Mouse (Mus musculus) right cerebral cortex, adult 2 months (tissue): ENCODE measurements at regions not wholly inside any gene's neighbourhood (a gene's known extent, or its start where the extent isn't known, plus 50 kb on each side); places are given as distances from the start of the nearest gene placed in this dataset.
"Not testable (repeated sequence)": the region's sequence is repeated elsewhere in the genome, so short reads cannot be mapped to it uniquely, and the experiment has no call there.

Experiments
- DNase-seq, 2 experiments: peaks; one replicate each; pipeline ENCODE4 v3.0.0; 2021 to 2022; ENCODE audit warnings: low spot score in 2 of 2

DNA sequence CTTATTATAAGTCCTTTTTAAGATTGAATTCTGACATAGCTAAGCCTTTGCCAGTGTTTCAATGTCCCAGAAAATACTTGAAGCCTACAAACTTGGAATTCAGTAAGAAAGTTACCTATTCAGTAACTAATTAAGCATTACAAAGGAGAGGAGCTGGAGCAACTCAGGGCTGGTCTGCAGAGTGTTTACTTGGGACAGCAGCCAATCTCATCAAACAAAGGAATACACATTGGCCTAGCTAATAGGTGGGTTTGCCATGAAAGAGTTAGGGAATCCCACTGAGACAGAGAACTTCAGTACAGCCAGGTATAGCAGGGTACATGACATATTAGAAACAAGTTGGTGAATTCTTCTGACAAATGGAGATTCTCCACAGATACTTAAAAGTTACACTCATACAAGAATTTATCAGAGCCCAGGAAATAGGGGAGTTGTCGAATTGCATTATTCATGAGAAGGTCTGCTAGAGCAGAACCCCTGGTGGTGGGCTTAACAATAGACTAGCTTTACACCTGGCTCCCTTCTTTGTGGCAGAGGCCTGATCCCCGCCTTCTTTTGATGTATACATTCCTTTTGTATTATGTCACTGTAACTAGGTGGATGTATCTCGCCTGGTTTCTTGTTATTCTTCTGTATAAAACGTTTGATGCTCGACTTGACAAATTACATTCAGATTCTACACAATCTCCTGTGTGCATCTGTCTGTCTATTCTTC lies 525.2 kb downstream of the 4930447F04Rik start:
- not testable (repeated sequence) for DNase-seq

DNA sequence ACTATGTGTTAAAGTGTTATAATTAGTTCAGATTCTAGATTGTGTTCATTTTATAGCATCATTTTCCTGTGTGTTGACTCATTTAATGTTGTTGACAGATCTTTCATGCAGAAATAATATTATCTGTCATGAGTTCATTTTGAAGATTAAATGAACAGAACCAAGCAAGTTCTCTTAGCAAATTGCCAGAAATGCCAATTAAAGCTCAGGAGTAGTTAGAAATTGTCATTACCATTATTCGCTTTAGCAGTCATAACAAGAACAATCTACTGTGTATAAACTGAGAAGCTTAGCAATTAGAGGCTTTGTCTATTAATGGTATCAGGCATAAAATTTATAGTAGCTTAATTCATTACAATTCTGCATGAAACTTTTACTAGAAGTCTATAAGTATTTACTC lies 534.2 kb downstream of the 4930447F04Rik start:
- DNase-seq: no peak

DNA sequence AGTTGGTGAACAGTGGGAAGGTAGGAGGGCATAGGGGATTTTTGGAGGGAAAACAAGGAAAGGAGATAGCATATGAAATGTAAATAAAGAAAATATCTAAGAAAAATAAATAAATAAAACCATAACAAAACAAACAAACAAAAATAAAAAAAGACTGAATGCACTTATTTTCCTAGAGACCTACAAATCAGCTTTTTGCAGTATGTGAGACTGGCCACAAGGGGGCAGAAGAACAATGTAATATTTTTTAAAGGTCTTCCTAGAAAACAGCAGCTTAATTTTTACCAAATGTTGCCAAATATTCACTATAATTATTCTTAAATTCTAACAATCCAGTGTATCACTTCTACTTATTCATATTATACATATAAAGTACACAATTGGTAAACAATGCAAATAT lies 569.4 kb downstream of the 4930447F04Rik start:
- DNase-seq: peak; percentile 11 to 37

DNA sequence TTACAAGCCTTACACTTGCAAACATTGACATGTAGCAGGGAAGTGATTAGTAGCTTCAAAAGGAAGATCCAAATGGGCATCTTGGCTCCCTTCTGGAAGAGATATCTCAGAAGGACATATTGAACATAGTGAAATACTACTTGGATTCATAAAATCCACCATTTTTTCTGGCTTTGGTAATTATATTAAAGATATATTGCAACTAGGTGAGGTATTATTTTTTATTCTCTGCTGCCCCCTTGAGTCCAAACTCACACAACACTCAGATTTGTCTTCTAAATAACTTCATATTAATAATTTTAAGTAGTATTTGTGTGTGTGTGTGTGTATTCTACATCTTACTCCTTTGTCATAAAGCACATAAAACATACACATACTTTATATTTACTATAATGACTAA lies 588.5 kb downstream of the 4930447F04Rik start:
- DNase-seq: peak in 1 of 2 experiments; percentile 6
